Mouse (Mus musculus): ENCODE data around the gene Deup1. TPM values are rescaled to one million over a fixed set of nuclear protein-coding genes. Genes with fewer than 3 reads are reported as not detected.

The Deup1 gene
- 424 TPM for polyA plus RNA-seq (2014; fragmentation: Illumina TruSeq; extraction: RNeasy Lipid Tissue Mini Kit (QIAGEN cat#74804); ENCODE audit: low read depth, low replicate concordance)

GRCm38 (mm10) chr9:15627785-15628287 lies at the start of gene Deup1:
Gene Deup1, minus strand, starts transcription at chr9:15627933.

Other genes with a start within 250 kb of the Deup1 start
- gene Smco4, start 134.5 kb downstream of the Deup1 start, polyA plus RNA-seq (2014; fragmentation: Illumina TruSeq; extraction: RNeasy Lipid Tissue Mini Kit (QIAGEN cat#74804); ENCODE audit: low read depth, low replicate concordance), result 5.4 TPM
- gene Slc36a4, start 81.8 kb upstream of the Deup1 start, polyA plus RNA-seq (2014; fragmentation: Illumina TruSeq; extraction: RNeasy Lipid Tissue Mini Kit (QIAGEN cat#74804); ENCODE audit: low read depth, low replicate concordance), result 11.4 TPM
- not detected for gene Mtnr1b, start 246.6 kb upstream of the Deup1 start, polyA plus RNA-seq (2014; fragmentation: Illumina TruSeq; extraction: RNeasy Lipid Tissue Mini Kit (QIAGEN cat#74804); ENCODE audit: low read depth, low replicate concordance)

Data from testis, adult 10 weeks (tissue).